Mouse (Mus musculus): Measurements from ENCODE around the gene Gtpbp2. TPM values are rescaled to one million over a fixed set of nuclear protein-coding genes. Genes with fewer than 3 reads are reported as not detected.

Gene Gtpbp2
- polyA plus RNA-seq, 1 experiment from 2014 or later, result 29.2 TPM

DNA sequence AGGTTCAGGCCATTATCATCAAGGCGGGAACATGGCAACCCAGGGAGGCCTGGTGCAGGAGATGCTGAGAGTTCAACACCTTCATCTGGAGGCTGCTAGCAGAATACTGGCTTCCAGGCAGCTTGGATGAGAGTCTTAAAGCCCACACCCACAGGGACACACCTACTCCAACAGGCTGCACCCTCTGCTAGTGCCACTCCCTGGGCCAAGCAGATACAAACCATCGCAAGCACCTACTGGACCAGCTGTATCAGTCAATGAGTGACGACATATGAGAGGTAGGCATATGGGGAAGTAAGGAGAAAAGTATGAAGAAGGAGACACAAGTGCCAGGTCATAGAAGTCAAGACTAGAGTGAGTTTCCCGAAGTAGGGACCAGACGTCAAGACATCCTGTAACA, 4.2 kb upstream of the Gtpbp2 start:
- H3K27ac ChIP-seq (replicated peaks), result no peak overlapping the region; the same call in 1 of the 2 replicates
- no peak overlapping the region for H3K9ac ChIP-seq
- WGBS, result 74% methylated on average over 5 of the region's 5 CpGs
- no peak overlapping the region for H3K4me3 ChIP-seq
- H3K27me3 ChIP-seq (replicated peaks), result no peaks in the 10 kb centered on the region
- H3K4me1 ChIP-seq, result peaks cover 23% of the 10 kb centered on the region
- no peaks in the 10 kb centered on the region for H3K9me3 ChIP-seq
- H3K36me3 ChIP-seq, result peaks cover 4% of the 10 kb centered on the region
- ATAC-seq (ENCODE audit: extremely low read depth, insufficient number of reproducible peaks, low FRiP score, low TSS enrichment), result no peak
- H3K4me2 ChIP-seq, result no peak overlapping the region

DNA sequence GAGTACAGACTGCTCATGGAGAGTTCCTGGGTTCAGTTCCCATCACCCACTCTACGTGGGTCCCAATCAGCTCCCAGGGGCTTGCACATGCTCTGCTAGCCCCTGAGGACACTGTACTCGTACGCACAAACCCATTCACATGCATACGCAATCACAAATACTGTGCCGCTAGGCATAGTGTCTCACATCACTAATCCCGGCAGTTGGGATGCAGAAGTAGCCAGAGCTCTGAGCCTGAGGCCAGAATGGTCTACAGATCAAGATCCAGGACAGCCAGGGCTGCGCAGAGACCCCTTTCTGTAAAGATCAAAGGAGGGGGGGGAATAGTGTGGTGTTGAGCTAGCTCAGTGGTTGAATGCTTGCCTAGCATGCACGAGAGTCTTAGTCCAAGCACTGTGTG, 3.7 kb upstream of the Gtpbp2 start:
- H3K27me3 ChIP-seq (replicated peaks), result no peaks in the 10 kb centered on the region
- no peaks in the 10 kb centered on the region for H3K9me3 ChIP-seq
- H3K4me3 ChIP-seq, result no peak overlapping the region
- H3K4me1 ChIP-seq, result peaks cover 23% of the 10 kb centered on the region
- ATAC-seq (ENCODE audit: extremely low read depth, insufficient number of reproducible peaks, low FRiP score, low TSS enrichment), result no peak
- no peak overlapping the region for H3K9ac ChIP-seq
- H3K4me2 ChIP-seq, result no peak overlapping the region
- H3K27ac ChIP-seq (replicated peaks), result no peak overlapping the region; the same call in 1 of the 2 replicates
- no peaks in the 10 kb centered on the region for H3K36me3 ChIP-seq
- WGBS, result 90% methylated on average over 8 of the region's 8 CpGs

DNA sequence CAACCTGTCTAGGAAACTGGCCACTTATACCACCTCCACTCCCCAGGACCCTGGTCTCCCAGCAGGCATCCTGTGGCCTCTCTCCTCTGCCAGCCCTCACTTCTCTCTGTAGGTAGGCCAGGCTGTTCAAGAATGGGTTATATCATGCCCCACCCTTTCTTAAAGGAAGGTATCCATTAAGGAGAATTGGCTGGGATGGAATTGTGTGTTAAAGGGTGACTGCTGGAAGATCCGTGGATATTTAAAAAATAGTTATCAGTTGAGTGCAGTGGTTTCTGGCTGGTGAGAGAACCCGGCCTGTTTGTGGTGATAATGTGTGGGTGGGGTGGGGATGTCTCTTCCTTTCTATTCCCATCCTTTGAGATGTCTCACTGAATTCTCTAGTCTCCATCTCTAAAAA, 1.6 kb upstream of the Gtpbp2 start:
- peak overlapping the region; percentile 99 for H3K27ac ChIP-seq (replicated peaks)
- no peak for ATAC-seq (ENCODE audit: extremely low read depth, insufficient number of reproducible peaks, low FRiP score, low TSS enrichment)
- no peaks in the 10 kb centered on the region for H3K27me3 ChIP-seq (replicated peaks)
- peak overlapping the region; percentile 83 for H3K9ac ChIP-seq
- no peaks in the 10 kb centered on the region for H3K9me3 ChIP-seq
- H3K4me1 ChIP-seq, result peaks cover 30% of the 10 kb centered on the region
- peaks cover 15% of the 10 kb centered on the region for H3K36me3 ChIP-seq
- H3K4me3 ChIP-seq, result peak overlapping the region; percentile 92
- peak overlapping the region; percentile 93 for H3K4me2 ChIP-seq
- WGBS, result 34% methylated on average over 2 of the region's 2 CpGs

DNA sequence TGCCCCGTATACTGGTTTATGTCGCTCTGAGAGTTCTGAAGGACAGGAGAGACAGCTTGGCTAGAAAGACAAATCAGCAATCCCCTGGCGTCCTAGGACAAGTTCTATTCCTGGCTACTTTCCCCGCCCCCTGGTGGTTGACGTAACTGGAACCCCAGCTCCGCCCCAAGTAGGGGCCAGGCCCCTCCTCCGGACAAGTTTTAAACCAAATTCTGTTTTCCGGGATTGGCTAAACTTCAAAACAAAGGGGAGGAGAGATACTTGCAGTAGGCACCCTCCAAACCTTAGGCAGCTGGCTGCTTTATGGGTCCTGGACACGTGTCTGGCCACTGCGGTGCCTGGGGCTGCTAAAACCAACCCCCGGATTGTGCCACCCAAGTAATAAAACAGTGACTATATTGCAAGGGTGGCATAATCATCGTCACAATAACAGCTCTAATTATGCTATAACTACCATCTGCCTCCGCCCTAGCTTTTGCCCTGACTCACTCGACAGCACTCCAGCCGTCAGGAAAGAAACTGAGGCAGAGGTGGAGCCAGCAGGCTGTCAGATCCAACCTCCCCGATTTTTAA, 656 bp upstream of the Gtpbp2 start:
- peak; percentile 59 for ATAC-seq (ENCODE audit: extremely low read depth, insufficient number of reproducible peaks, low FRiP score, low TSS enrichment)
- no peaks in the 10 kb centered on the region for H3K27me3 ChIP-seq (replicated peaks)
- peak overlapping the region; percentile 83 for H3K9ac ChIP-seq
- peaks cover 30% of the 10 kb centered on the region for H3K4me1 ChIP-seq
- WGBS, result under 1% methylated on average over 16 of the region's 16 CpGs
- peaks cover 25% of the 10 kb centered on the region for H3K36me3 ChIP-seq
- H3K27ac ChIP-seq (replicated peaks), result peak overlapping the region; percentile 99
- no peaks in the 10 kb centered on the region for H3K9me3 ChIP-seq
- peak overlapping the region; percentile 92 for H3K4me3 ChIP-seq
- H3K4me2 ChIP-seq, result peak overlapping the region; percentile 93

DNA sequence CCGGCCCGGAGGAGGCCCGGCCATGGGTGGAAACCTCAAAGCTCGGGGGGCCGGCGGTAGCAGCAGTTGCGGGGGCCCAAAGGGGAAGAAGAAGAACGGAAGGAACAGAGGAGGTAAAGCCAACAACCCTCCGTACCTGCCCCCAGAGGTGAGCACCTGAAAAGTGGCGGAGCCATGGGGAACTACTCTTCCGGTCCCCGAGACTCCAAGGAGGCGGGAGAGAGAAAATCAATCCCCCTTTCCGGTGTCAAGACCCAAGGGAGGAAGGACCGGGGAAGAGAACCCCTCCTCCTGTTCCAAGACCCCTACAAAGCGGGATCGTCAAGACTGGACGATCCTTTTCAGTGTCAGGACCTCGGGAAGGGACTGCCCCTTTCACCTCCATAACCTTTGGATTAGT, 347 bp downstream of the Gtpbp2 start:
- Histone ChIP-seq H3K27me3 (replicated peaks) (no peaks in the 10 kb centered on the region), H3K9ac (peak overlapping the region; percentile 95), H3K4me1 (peaks cover 31% of the 10 kb centered on the region), H3K36me3 (peaks cover 35% of the 10 kb centered on the region), H3K27ac (replicated peaks) (peak overlapping the region; percentile 89), H3K4me2 (peak overlapping the region; percentile 93), H3K4me3 (peak overlapping the region; percentile 92), H3K9me3 (no peaks in the 10 kb centered on the region)
- 2% methylated on average over 19 of the region's 19 CpGs for WGBS
- 0 out of 2 replicates have a peak, but pooled peaks have one; percentile 1 for ATAC-seq (ENCODE audit: extremely low read depth, insufficient number of reproducible peaks, low FRiP score, low TSS enrichment)

DNA sequence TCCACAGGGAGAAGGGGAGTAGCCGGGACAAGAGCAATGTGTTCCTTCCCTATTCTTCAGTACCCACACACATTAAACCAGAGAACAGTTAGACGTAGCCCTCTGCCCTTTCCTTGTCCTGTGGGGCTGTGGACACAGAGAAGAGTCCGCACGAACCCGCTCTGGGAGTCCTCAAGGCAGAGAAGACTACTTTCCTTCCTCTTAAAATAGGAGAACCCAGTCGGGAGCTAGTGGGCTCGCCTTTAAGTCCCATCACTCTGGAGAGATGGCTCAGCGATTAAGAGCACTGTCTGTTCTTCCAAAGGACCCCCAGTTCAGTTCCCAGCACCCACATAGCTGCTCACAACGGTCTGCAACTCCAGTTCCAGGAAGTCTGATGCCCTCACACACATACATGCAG, 878 bp downstream of the Gtpbp2 start:
- Histone ChIP-seq H3K4me1 (peaks cover 36% of the 10 kb centered on the region), H3K4me2 (peak overlapping the region; percentile 93), H3K27me3 (replicated peaks) (no peaks in the 10 kb centered on the region), H3K9ac (peak overlapping the region; percentile 95), H3K27ac (replicated peaks) (peak overlapping the region; percentile 89), H3K4me3 (peak overlapping the region; percentile 92), H3K36me3 (peaks cover 40% of the 10 kb centered on the region), H3K9me3 (no peaks in the 10 kb centered on the region)
- no peak for ATAC-seq (ENCODE audit: extremely low read depth, insufficient number of reproducible peaks, low FRiP score, low TSS enrichment)
- WGBS, result 49% methylated on average over 9 of the region's 9 CpGs

DNA sequence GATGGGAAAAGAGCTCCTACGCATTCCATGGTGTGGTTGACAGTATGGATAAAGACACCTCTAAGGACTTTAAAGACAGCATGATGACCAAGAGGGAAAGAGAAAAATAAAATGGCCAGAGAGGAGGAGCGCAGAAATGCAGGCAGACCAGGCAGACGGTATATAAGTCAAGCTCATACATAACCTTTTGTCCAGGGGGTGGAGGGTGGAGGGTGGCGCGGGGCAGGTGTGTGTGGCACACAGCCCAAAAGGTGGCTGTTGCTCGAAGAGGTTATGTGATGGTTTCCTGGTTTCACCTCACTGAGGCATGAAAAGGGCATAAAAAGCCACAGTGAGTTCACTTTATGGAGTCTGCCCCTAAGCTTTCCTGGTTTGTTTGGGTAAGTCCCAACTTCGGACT, 1.7 kb downstream of the Gtpbp2 start:
- Histone ChIP-seq H3K27ac (replicated peaks) (peak overlapping the region; percentile 48; the same call in 1 of the 2 replicates), H3K4me3 (peak overlapping the region; percentile 92)

DNA sequence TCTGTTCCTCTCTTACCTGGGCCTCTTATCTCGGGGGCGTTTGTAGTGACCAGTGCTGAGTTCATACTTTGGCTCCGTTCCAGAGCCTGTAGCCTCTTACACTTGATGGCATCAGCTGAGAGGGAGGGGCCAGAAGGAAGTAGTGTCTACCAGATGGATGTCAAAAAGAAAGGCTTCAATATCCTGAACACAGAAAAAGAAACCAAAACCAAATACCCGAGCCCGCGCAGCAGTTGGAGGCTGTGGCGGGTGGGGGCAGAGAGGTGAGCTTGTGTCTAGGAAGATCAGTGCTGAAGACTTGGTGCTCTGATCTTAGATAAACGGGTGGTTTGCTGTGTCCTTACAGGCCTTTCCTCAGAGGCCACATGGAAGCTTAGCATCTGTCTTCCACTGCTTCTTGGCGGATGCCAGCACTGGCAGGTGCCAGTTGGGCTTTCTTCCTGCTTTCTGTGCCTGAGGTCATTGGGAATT, 2.2 kb downstream of the Gtpbp2 start:
- peak overlapping the region; percentile 48; the same call in 1 of the 2 replicates for H3K27ac ChIP-seq (replicated peaks)
- peaks cover 45% of the 10 kb centered on the region for H3K4me1 ChIP-seq
- H3K36me3 ChIP-seq, result peaks cover 53% of the 10 kb centered on the region
- H3K27me3 ChIP-seq (replicated peaks), result no peaks in the 10 kb centered on the region
- peak overlapping the region; percentile 25 for H3K9ac ChIP-seq
- peak overlapping the region; percentile 92 for H3K4me3 ChIP-seq
- peak overlapping the region; percentile 93 for H3K4me2 ChIP-seq
- WGBS, result 64% methylated on average over 9 of the region's 9 CpGs
- no peak for ATAC-seq (ENCODE audit: extremely low read depth, insufficient number of reproducible peaks, low FRiP score, low TSS enrichment)
- no peaks in the 10 kb centered on the region for H3K9me3 ChIP-seq

More for the DNA sequence above, 1.7 kb downstream of the Gtpbp2 start:
- H3K27me3 ChIP-seq (replicated peaks), result no peaks in the 10 kb centered on the region
- WGBS, result 79% methylated on average over 7 of the region's 7 CpGs
- peak overlapping the region; percentile 25 for H3K9ac ChIP-seq
- no peaks in the 10 kb centered on the region for H3K9me3 ChIP-seq
- H3K36me3 ChIP-seq, result peaks cover 48% of the 10 kb centered on the region
- no peak for ATAC-seq (ENCODE audit: extremely low read depth, insufficient number of reproducible peaks, low FRiP score, low TSS enrichment)
- peaks cover 41% of the 10 kb centered on the region for H3K4me1 ChIP-seq
- peak overlapping the region; percentile 93 for H3K4me2 ChIP-seq

DNA sequence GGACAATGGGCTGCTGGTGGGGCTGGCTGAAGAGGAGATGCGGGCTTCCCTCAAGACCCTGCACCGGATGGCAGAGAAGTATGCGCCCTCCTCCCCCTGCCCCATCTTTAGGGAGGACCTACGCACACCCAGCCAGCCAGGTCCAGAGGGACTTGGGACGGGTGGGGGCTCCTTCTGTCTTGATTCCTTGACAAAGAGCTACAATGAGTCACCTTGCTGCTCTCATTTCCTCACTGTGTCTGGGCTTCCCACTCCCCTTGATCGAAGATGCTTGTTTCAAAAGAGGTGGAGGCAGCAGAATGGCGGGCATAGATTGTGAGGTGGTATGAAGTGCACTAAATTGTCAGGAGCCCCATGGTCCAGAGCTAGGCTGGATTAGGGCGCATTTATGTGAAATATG, 3.5 kb downstream of the Gtpbp2 start:
- 92% methylated on average over 8 of the region's 8 CpGs for WGBS
- no peaks in the 10 kb centered on the region for H3K27me3 ChIP-seq (replicated peaks)
- peaks cover 66% of the 10 kb centered on the region for H3K36me3 ChIP-seq
- no peak overlapping the region for H3K27ac ChIP-seq (replicated peaks)
- H3K4me1 ChIP-seq, result peaks cover 51% of the 10 kb centered on the region
- H3K9ac ChIP-seq, result no peak overlapping the region
- no peak overlapping the region for H3K4me2 ChIP-seq
- H3K4me3 ChIP-seq, result no peak overlapping the region
- no peaks in the 10 kb centered on the region for H3K9me3 ChIP-seq
- ATAC-seq (ENCODE audit: extremely low read depth, insufficient number of reproducible peaks, low FRiP score, low TSS enrichment), result no peak

DNA sequence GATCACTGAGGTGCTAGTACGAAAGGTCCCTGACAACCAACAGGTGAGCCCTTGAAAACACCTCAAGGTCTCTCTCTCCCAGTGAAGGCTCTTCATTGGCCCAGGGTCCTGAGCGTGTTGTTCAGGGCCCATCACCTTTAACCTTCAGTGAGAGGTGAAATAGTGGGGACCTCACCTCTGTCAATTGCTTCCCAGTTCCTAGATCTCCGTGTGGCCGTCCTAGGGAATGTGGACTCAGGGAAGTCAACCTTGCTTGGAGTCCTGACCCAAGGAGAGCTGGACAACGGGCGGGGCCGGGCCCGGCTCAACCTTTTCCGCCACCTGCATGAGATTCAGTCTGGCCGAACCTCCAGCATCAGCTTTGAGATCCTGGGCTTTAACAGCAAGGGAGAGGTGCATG, 4.0 kb downstream of the Gtpbp2 start:
- H3K27ac ChIP-seq (replicated peaks), result no peak overlapping the region
- no peak overlapping the region for H3K4me2 ChIP-seq
- H3K9ac ChIP-seq, result no peak overlapping the region
- ATAC-seq (ENCODE audit: extremely low read depth, insufficient number of reproducible peaks, low FRiP score, low TSS enrichment), result no peak
- no peaks in the 10 kb centered on the region for H3K9me3 ChIP-seq
- no peaks in the 10 kb centered on the region for H3K27me3 ChIP-seq (replicated peaks)
- H3K36me3 ChIP-seq, result peaks cover 71% of the 10 kb centered on the region
- no peak overlapping the region for H3K4me3 ChIP-seq
- 91% methylated on average over 10 of the region's 10 CpGs for WGBS
- H3K4me1 ChIP-seq, result peaks cover 46% of the 10 kb centered on the region

DNA sequence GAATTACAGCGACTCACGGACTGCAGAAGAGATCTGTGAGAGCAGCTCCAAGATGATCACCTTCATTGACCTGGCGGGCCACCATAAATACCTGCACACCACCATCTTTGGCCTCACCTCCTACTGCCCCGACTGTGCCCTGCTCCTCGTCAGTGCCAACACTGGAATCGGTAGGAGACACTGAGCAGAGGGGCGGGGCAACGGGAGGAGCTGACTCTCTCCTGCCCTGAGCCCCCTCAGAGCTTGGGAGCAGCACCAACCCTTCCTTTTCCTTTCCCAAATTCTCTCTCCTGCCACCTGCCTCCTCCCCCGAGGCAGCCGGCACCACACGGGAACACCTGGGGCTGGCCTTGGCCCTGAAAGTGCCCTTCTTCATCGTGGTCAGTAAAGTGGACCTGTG, 4.6 kb downstream of the Gtpbp2 start:
- Histone ChIP-seq H3K36me3 (peaks cover 77% of the 10 kb centered on the region), H3K4me3 (no peak overlapping the region), H3K4me1 (peaks cover 45% of the 10 kb centered on the region), H3K9me3 (no peaks in the 10 kb centered on the region), H3K9ac (no peak overlapping the region), H3K27ac (replicated peaks) (no peak overlapping the region), H3K27me3 (replicated peaks) (no peaks in the 10 kb centered on the region), H3K4me2 (no peak overlapping the region)
- no peak for ATAC-seq (ENCODE audit: extremely low read depth, insufficient number of reproducible peaks, low FRiP score, low TSS enrichment)
- WGBS, result 81% methylated on average over 12 of the region's 12 CpGs

DNA sequence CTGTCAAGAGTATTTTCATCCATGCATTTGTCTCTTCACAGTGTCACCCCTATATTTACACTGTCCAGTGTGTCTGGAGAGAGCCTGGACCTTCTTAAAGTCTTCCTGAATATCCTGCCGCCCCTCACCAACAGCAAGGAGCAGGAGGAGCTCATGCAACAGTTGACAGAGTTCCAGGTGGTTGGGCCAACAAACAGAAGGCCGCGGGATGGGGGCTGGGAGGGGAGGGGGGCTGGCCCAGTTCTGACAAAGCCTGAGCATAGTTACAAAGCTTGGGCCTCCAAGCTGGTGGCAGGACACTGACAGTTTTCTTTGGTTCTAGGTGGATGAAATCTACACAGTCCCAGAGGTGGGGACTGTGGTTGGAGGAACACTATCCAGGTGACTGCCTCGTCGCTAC, 5.4 kb downstream of the Gtpbp2 start:
- peaks cover 86% of the 10 kb centered on the region for H3K36me3 ChIP-seq
- WGBS, result 77% methylated on average over 5 of the region's 5 CpGs
- no peak overlapping the region for H3K4me2 ChIP-seq
- no peak overlapping the region for H3K27ac ChIP-seq (replicated peaks)
- H3K4me3 ChIP-seq, result no peak overlapping the region
- no peaks in the 10 kb centered on the region for H3K9me3 ChIP-seq
- ATAC-seq (ENCODE audit: extremely low read depth, insufficient number of reproducible peaks, low FRiP score, low TSS enrichment), result no peak
- no peaks in the 10 kb centered on the region for H3K27me3 ChIP-seq (replicated peaks)
- peaks cover 45% of the 10 kb centered on the region for H3K4me1 ChIP-seq
- H3K9ac ChIP-seq, result no peak overlapping the region

Data from heart, embryonic 13.5 days (tissue).